Mouse (Mus musculus): ENCODE results near the gene Garem2.

DNA sequence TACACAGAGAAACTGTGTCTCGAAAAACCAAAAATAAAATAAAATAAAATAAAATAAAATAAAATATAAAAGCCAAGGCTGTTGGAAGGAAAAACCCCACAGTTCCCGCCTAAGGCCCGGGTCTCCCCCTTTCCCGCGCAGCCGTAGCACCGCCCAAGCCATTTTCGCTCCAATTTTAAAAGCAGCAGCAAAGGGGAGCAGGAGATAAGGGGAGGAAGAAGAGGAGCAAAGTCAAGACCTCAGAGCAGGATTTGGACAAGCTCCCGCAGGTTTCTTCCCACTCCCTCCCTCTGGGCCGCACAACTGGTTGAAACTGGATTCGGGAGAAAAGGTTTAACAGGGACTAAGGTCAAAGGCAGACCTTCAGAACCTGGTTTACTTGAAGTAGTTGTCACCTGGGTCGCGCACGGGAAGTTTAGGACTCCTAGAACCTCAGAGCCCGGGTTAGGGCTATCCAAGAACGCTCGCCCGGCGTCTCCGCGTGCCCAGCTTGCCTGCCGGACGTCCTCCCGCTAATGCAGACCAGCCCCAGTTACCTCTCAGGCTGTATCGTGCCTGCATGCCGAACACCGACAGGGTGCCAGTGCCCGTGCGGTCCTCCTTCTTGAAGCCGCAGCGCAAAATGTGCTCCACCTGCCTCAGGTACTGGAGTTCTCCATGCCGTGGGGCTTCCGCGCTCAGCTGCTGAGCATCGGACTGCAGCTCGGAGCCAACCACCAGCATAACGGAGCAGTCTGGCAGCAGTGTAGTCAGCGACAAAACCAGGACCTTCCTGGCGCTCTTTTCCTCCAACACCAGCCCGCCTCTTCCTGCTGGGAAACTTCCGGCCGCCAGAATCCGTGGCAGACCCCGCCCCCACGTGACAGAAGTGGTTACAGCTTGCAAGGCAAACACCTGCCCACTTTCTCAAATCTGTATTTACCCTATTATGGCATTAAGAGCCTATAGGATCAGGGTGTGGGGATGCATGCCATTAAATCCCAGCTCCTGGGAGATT, 31.8 kb upstream of the Garem2 start, which contains the start of gene Tyms:
- TF ChIP-seq CTCF (IDR thresholded peaks at IDR 0.05; ENCODE audit: low read depth) (no peak), EP300 (IDR thresholded peaks at IDR 0.05; ENCODE audit: low read depth) (no peak)

All from heart, postnatal 0 days (tissue).